Mouse (Mus musculus) hindbrain, postnatal 0 days (tissue): ENCODE data around the gene Nifk. TPM values are rescaled to one million over a fixed set of nuclear protein-coding genes. Genes with fewer than 3 reads are reported as not detected.

Source experiments
- ATAC-seq: fragments of 200-750 bp; cut with Nextera tagmentation; 2 replicates; pipeline ENCODE4 v1.8.0; 2017; ENCODE audit warnings: mild to moderate bottlenecking, moderate TSS enrichment, moderate library complexity
- DNase-seq: peaks from one replicate; pipeline ENCODE4 v3.0.0-alpha.2; 2015; ENCODE audit warnings: low spot score
- H3K27ac ChIP-seq: fragments of 300-500 bp; sonication (generic); 2 replicates; pipeline ENCODE4 v1.5.1; 2014; ENCODE audit warnings: mild to moderate bottlenecking
- H3K27me3 ChIP-seq: fragments of 300-500 bp; sonication (generic); 2 replicates; pipeline ENCODE4 v1.6.1; 2014; ENCODE audit warnings: low read length, mixed read lengths; ENCODE audit not compliant: insufficient read depth
- H3K36me3 ChIP-seq: fragments of 300-500 bp; sonication (generic); 2 replicates; pipeline ENCODE4 v1.6.1; 2014; ENCODE audit warnings: low read length, mixed read lengths; ENCODE audit not compliant: insufficient read depth
- H3K4me1 ChIP-seq: fragments of 300-500 bp; sonication (generic); 2 replicates; pipeline ENCODE4 v1.6.1; 2014; ENCODE audit warnings: antibody characterized with exemption, low read length, mixed read lengths; ENCODE audit not compliant: insufficient read depth
- H3K4me2 ChIP-seq: fragments of 300-500 bp; sonication (generic); 2 replicates; pipeline ENCODE4 v1.6.1; 2014; ENCODE audit warnings: low read depth, mild to moderate bottlenecking, low read length, moderate library complexity, mixed read lengths
- H3K4me3 ChIP-seq: fragments of 300-500 bp; sonication (generic); 2 replicates; pipeline ENCODE4 v1.5.1; 2014; ENCODE audit warnings: low read length
- H3K9ac ChIP-seq: fragments of 300-500 bp; sonication (generic); replicated peaks from 2 replicates; pipeline ENCODE4 v1.6.1; 2014; ENCODE audit warnings: mild to moderate bottlenecking, low read length, moderate library complexity, mixed read lengths
- H3K9me3 ChIP-seq: fragments of 300-500 bp; sonication (generic); 2 replicates; pipeline ENCODE4 v1.6.1; 2016; ENCODE audit warnings: low read length, mixed read lengths
- CTCF ChIP-seq: IDR thresholded peaks from 2 replicates; pipeline ENCODE4 v1.5.1; 2016; ENCODE audit warnings: antibody characterized with exemption, control low read depth, low read depth
- WGBS: fragments of 180-500 bp; shearing (Covaris S2); extraction: QIAGEN DNeasy Blood & Tissue Kit; methylation state at CpG from one replicate; pipeline ENCODE4 v1.1.7; 2014; 5-methylcytosine and 5-hydroxymethylcytosine counted together
- polyA plus RNA-seq: library from polyadenylated mRNA; unstranded; fragments of >200 nt; fragmentation: Nextera tagmentation; extraction: Ambion mirVana; gene quantifications from 2 replicates; pipeline ENCODE4 v1.2.1, GENCODE M21; 2015
- total RNA-seq: library from RNA; depleted of rRNA; stranded (reverse); fragments of >200 nt; gene quantifications from 2 replicates; pipeline ENCODE4 v1.2.3, GENCODE M21; 2014; rRNA removed

Nifk gene
- total and polyA plus RNA-seq, 2 experiments from 2014 or later: 25.6 to 64.8 TPM

GRCm38 (mm10) chr1:118380105-118380786, 58.6 kb downstream of the Nifk start:
- WGBS: 78% methylated on average over 8 of the region's 8 CpGs
- ATAC-seq: no peak
- H3K27ac ChIP-seq: no peak overlapping the region

More at GRCm38 (mm10) chr1:118380105-118380786, 58.6 kb downstream of the Nifk start:
- Histone ChIP-seq H3K36me3 (no peaks in the 10 kb centered on the region), H3K4me1 (no peaks in the 10 kb centered on the region), H3K9ac (no peak overlapping the region), H3K27me3 (no peaks in the 10 kb centered on the region), H3K9me3 (no peaks in the 10 kb centered on the region), H3K4me2 (no peak overlapping the region), H3K4me3 (no peak overlapping the region)
- no peak for TF ChIP-seq CTCF
- no peak for DNase-seq

Other genes with a start within 250 kb of the Nifk start
- gene Gm29106, start 145.3 kb upstream of the Nifk start, total RNA-seq: not detected in 2 replicates
- gene Gm29106, start 145.3 kb upstream of the Nifk start, polyA plus RNA-seq: 0.14 TPM in 2 replicates
- 182 and 199 TPM in 2 replicates for gene Tsn, start 10.1 kb upstream of the Nifk start, total RNA-seq
- 560 and 564 TPM in 2 replicates for gene Tsn, start 10.1 kb upstream of the Nifk start, polyA plus RNA-seq
- gene Clasp1, start 67.2 kb downstream of the Nifk start, total RNA-seq: 126 and 133 TPM in 2 replicates
- gene Clasp1, start 67.2 kb downstream of the Nifk start, polyA plus RNA-seq: 63.2 and 65.8 TPM in 2 replicates